Mouse (Mus musculus): ENCODE data around the gene Ndufc1. TPM values are rescaled to one million over a fixed set of nuclear protein-coding genes. Genes with fewer than 3 reads are reported as not detected.
"Not testable (repeated sequence)": the region's sequence is repeated elsewhere in the genome, so short reads cannot be mapped to it uniquely, and the experiment has no call there.

Gene Ndufc1
- total RNA-seq, 4 experiments from 2014 or later: 425 to 852 (median 611) TPM

DNA sequence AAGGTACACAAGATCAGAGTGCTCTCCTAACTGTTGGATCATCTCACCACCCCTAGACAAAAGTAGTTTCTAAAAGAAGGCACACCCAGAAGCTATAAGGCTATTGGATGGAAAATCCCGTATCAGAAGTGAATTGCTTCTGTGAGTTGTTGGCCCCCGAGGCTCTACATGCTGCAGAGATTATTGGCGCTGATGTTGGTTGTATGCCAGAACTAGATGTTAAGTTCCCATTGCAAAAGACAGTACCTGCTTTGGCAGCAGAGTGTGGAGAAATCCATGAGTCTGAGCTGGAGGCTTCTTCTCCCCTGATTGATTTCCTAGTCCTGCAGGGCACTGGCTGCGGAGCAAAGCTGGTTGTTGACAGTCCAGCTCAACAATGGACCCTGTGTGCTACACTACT is 40.8 kb downstream of the Ndufc1 start:
- no peak for DNase-seq

DNA sequence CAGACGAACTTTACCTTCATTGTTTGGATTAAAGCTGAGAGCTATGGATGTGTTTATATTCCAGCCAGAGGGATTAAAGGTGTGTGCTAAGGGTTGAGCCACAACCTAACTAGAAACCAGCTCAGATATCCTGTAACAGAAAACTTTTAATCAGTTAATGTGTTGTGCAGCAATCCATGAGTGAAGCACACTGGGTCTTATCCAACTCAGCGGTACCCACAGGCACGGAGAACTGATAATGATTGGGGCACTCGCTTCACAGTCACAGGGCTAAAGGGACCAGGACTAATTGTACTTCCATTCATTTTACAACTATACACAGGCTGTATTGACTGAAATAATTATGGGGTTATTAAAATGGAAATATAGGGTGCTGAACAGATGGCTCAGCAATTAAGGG is 41.9 kb downstream of the Ndufc1 start:
- DNase-seq: no peak

- DNase-seq: no peak
Observed at GRCm38 (mm10) chr3:51365517-51365882, 43.3 kb downstream of the Ndufc1 start.

DNA sequence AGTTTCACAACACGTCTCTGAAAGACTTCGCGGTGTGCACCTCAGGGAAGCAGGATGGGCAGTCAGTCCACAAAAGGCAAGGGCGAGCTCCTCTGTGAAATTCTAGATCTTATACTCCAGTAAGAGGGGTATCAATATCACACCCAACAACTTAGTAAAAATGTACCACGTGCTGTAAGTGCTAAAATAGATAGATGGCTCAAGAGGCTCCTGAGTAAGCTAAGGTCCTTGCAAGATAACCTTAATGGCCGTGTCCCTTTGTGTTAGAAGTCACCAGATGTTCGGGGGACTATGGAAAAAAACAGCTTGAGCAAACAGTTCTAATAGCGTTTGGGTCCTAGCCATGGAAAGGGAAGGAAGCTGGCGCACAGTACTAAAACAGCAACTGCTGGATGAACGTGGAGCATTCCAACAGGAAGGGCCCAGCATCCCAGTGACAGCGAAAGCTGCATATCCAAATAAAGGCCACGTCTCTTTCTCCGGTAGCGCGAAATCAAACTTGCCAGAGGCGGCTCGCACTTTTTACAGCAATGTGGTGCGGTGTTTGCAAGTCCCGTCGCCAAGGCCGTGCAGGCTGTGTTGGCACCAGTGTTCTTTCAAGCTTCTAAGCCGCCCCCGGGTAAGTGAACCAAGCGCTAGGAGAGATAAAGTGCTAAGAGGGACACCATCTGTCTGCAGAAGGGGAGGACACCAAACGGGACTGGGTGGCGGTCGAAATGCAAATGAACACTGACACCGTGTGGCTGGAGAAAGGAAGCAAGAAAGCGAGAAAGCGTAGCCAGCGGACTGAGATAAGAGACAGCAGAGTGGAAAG is 43.9 kb downstream of the Ndufc1 start:
- peak; percentile 77 for DNase-seq

DNA sequence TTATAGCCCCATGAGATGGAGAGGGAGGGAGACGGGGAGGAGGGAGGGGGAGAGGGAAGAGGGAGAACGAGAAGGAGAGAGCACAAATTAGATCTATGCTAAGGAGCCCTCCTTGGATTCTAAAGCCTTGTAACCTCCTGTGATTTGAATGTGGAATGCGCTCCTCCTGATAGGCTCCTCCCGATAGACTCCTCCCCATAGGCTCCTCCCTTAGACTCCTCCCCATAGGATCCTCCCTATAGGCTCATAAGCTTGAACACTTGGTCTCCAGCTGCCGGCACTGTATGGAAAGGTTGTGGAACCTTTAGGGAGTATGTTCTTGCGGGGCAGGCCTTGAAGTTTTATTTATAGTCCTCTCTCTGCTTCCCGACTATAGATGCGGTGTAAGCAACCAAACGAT is 47.7 kb downstream of the Ndufc1 start:
- DNase-seq: no peak

DNA sequence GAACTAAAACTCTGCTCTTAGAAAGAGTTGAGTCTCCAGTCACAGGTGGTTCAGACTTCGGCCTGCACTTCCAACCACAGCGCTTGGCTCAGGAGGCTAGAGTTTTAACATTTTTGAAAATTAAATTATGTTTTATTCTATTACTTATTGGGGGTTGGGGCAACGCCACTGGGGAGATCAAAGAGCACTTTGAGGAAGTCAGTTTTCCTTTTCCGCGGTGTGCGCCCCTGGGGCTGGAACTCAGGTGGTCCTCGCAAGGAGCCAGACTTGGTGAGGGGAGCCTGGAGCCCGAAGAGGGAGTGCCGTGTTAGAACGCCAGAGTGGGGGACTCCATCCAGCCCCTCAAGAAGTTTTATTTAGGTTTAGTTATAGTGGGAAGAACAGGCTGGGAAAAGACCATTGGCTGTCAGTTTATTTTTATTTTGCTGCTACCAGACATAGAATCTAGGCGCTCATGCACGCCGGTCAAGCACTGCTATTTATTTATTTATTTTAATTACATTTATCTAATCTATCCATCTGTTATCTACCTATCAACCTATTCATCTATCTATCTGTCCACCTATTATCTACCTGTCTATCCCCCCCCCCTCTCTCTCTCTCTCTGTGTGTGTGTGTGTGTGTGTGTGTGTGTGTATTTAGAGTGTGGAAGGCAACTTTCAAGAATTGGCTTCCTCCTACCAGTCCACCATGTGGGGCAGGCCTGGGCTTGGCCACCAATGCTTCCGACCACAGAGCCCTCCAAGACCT is 49.1 kb downstream of the Ndufc1 start:
- DNase-seq: no peak

DNA sequence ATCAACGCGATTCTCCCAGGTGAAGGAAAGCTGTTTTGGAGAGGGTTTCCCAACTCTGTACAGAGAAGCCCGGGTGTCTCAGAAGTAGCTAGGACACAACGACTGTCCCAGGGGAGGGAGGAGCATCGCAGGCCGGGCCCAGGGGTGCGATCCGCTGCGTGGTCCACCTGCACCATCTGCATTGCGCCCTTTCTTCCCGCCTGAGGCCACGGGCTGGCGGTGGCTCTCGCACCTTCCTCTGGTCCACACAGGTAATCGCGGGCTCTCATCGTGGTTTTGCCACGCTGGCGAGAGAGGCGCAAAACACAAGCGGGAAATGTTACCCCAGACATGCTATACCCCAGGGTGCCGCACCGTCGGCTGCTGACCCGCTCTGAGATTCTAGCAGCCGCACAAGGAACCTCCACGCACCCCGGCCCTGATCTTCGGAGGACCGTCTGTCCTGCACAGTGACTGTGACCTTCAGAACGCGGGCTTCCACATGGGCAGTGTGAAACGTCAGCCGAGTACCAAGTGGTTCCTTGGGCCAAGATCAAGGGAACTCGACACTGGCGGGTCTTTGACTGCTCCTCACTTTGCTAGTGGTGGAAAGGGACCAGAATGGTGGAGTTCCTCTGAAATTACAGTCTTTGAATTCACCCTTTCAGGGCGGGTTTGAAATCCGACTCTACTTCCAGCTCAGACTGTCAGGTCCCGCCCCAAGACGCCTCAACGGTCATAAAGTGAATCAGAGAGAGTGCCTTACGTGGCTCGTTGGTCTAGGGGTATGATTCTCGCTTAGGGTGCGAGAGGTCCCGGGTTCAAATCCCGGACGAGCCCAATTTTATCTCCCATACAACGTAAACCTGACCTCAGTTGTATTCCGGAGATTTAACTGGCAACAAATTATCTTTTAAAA is 49.9 kb downstream of the Ndufc1 start:
- DNase-seq: peak; percentile 69

GRCm38 (mm10) chr3:51358181-51358580 is 50.6 kb downstream of the Ndufc1 start:
- peak; percentile 60 for DNase-seq

DNA sequence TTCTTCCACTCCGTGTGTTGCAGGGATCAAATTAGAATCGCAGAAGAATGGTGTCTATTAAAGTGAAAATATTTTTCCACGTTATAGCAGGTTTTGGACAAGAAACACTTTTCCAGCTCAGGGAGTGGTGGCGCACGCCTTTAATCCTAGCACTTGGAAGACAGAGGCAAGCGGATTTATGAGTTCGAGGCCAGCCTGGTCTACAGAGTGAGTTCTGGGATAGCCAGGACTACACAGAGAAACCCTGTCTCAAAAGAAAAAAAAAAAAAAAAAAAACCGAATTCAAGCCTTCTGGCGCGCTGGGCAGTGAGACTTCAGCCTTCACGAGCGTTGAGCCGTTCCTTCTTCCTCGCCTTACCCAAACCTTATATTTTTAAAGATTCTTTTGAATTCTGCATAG is 51.2 kb downstream of the Ndufc1 start:
- no peak for DNase-seq

DNA sequence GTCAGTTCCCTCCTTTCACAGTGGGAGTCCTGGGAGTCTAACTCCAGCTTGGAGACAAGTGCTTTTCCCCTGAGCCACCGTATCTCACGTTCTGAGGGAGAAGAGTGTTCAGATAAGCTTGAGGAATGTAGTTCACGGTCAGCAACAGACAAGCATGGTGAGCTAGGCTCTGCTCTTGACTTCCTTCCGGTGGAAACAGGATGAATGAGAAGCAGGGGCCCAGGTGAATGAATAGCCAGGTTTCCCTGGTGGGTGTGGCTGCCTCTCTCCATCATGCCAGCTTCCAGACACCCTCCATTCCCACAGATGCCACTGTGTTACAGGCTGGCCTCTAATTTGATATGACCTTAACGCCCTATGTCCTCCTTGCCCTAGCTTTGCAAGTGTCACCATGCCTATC is 51.7 kb downstream of the Ndufc1 start:
- no peak for DNase-seq

GRCm38 (mm10) chr3:51354956-51355355 is 53.8 kb downstream of the Ndufc1 start:
- DNase-seq: not testable (repeated sequence)

Other genes starting within 250 kb of the Ndufc1 start
- gene Noct, start 184.5 kb downstream of the Ndufc1 start, total RNA-seq (2022): 10 to 100 TPM; 12.8 to 16.4 (median 14.1) TPM
- 10 to 100 TPM; 57.5 to 93.6 (median 80.2) TPM for gene Elf2, start 68.3 kb downstream of the Ndufc1 start, total RNA-seq (2022)
- gene Mgarp, start 12.2 kb downstream of the Ndufc1 start, total RNA-seq (2022): 1,000 to 10,000 TPM in 3 of 4 experiments, 100 to 1,000 TPM in 1; 688 to 1,713 (median 1,219) TPM
- 10 to 100 TPM; 53.1 to 65.3 (median 59.3) TPM for gene Naa15, start 6.2 kb upstream of the Ndufc1 start, total RNA-seq (2022)
- 10 to 100 TPM; 13.9 to 18.5 (median 17.4) TPM for gene Rab33b, start 74.9 kb upstream of the Ndufc1 start, total RNA-seq (2022)
- 10 to 100 TPM; 52.6 to 77.9 (median 66.4) TPM for gene Setd7, start 151.9 kb upstream of the Ndufc1 start, total RNA-seq (2022)